Mouse (Mus musculus) layer of hippocampus, adult 8-10 months (tissue): Measurements from ENCODE around the gene Hsd17b13. TPM values are rescaled to one million over a fixed set of nuclear protein-coding genes. Genes with fewer than 3 reads are reported as not detected.
A peak's percentile ranks its signal among the peaks of the same experiment; 100 is the strongest.
"Not testable (repeated sequence)": the region's sequence is repeated elsewhere in the genome, so short reads cannot be mapped to it uniquely, and the experiment has no call there.

Experiments
- DNase-seq, 2 experiments: peaks; one replicate each; pipeline ENCODE4 v3.0.0; 2022; ENCODE audit warnings: low spot score in 2 of 2
- total RNA-seq, 4 experiments: library from RNA; stranded (reverse); gene quantifications; 2 replicates each; pipeline ENCODE4 v1.2.4; 2022

Gene Hsd17b13
- not detected for total RNA-seq

GRCm38 (mm10) chr5:103977297-103977696, at the start of gene Hsd17b13:
Gene Hsd17b13, minus strand, starts transcription at chr5:103977410.
- no peak for DNase-seq

DNA sequence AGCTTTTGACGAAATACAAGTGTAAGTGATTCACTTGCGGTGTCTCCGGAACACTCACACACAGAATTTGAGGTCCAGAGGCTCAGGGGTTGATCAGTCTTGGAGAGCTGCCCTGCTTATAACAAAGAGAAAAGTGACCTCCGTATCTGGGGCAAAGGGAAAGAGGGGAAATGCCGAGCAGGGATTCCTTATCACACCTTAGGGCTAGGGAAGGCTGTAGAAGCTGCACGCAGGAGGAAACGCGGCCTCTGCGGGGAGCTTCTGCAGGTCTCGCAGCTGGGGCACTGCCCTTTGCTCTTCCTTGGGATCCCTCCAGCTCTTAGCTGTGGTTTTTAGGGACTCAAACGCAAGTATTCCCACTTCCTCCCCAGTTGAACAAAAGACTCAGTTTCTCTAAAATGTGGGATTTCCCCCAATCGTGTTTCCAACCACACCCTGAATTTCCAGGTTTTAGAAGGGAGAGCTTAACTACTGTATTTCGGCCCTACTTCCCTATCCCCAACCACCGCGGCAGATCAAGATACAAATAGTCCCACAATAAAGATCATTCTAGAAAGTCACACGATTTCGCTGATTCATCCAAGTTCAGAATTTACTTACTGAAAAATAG, 48.1 kb upstream of the Hsd17b13 start:
- DNase-seq = no peak

DNA sequence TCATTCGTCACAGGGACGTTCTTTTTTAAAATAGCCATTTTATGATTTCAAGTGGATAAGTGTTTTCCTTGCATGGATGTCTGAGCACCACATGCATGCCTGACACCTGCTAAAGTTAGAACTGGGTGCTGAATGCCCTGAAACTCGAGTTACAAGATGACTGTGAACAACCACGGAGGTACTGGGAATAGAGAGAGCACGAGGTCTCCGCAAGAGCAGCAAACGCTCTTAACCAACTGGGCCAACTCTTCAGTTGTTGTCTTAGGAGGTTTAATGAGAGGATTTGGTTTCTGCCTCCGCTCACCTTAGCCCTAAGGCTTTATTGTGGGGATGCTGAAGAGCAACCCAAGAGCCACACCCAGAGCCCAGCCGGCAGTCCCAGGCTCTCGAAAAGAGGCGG, 47.6 kb upstream of the Hsd17b13 start:
- DNase-seq = no peak

- not testable (repeated sequence) for DNase-seq
These were observed 47.0 kb upstream of the Hsd17b13 start for GRCm38 (mm10) chr5:104024193-104024592.

GRCm38 (mm10) chr5:104023289-104024020, 46.2 kb upstream of the Hsd17b13 start:
- no peak for DNase-seq

DNA sequence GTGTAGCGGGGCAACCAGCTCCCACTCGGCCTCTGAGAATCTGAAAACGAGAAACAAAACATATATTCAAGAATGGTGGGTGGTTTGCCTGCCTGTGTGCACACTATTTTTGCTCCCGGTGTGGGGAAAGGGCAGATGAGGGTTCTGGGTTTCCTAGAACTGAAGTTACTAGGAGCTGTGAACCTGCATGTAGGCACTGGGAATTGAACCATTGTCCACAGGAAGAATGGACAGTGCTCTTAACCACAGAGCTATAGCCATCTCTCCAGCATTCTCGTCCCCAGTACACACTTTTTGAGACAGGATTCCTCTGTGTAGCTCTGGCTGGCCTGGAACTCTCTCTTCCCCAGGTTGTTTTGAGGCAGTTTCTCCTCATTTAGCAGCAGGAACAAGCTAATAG, 45.3 kb upstream of the Hsd17b13 start:
- DNase-seq = no peak

- peak; percentile 61 to 62 for DNase-seq
These were observed 44.6 kb upstream of the Hsd17b13 start, which contains the start of gene Hsd17b11 for GRCm38 (mm10) chr5:104021597-104022378. Gene Hsd17b11, minus strand, starts transcription at chr5:104021919.

DNA sequence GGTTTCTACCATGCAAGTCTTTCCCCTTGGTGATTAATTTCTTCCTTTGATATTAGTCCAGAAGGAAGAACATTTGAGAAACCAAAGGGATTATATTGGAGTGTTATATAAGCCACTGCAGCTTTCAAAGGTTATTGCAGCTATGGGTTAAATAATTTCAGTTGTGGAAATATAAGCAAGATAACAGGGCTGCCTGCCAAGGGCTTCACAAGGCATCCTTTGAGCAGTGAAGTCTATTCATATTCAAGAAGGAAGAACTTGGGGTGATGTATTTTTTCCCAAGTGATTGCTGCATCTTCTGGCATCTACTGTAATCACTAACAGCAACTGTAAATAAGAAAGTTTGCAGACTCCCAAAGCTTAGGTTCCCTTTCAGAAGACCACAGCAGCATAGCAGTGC, 34.2 kb upstream of the Hsd17b13 start:
- no peak for DNase-seq

GRCm38 (mm10) chr5:104010261-104010660, 33.1 kb upstream of the Hsd17b13 start:
- DNase-seq = no peak

GRCm38 (mm10) chr5:104009421-104009820, 32.2 kb upstream of the Hsd17b13 start:
- DNase-seq = no peak

GRCm38 (mm10) chr5:104007801-104008200, 30.6 kb upstream of the Hsd17b13 start:
- DNase-seq = no peak

DNA sequence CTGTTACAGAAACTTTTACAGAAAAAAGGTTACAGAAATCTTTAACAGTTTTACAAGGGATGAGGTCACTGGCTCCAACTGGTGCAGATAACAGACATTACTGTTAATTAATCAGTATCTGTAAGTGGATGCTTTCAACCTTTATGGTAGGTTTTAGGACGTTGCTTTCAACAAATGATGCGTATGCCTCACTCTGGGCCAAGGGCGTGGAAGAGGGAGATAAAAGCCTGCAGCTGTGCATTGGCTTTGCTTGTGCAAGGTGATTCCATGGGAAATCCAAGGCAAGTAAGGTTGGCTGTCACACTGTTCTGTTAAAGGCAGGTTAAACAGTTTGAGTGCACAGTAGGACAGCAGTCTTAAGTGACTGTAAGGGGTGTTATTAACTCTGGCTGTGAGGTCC, 29.6 kb upstream of the Hsd17b13 start:
- no peak for DNase-seq

DNA sequence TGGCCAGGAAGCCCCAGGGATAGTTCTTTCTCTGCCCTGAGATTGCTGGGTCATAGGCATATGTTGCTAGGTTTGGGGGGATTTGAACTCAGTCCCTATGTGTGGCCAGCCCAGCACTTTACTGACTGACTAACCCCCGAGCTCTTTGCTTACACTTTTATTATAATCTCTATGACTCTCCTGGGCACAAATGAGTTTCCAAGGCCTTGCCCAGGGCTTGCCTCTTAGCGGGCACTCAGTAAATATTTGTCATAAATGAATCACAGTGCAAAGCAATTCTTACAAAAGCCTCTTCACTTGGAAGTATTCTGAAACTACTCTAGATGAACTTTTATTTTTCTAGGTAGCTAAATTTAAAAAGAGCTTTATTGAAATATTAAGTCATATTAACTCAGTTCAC, 26.7 kb upstream of the Hsd17b13 start:
- no peak for DNase-seq

GRCm38 (mm10) chr5:104003256-104003931, 26.2 kb upstream of the Hsd17b13 start:
- DNase-seq = no peak

DNA sequence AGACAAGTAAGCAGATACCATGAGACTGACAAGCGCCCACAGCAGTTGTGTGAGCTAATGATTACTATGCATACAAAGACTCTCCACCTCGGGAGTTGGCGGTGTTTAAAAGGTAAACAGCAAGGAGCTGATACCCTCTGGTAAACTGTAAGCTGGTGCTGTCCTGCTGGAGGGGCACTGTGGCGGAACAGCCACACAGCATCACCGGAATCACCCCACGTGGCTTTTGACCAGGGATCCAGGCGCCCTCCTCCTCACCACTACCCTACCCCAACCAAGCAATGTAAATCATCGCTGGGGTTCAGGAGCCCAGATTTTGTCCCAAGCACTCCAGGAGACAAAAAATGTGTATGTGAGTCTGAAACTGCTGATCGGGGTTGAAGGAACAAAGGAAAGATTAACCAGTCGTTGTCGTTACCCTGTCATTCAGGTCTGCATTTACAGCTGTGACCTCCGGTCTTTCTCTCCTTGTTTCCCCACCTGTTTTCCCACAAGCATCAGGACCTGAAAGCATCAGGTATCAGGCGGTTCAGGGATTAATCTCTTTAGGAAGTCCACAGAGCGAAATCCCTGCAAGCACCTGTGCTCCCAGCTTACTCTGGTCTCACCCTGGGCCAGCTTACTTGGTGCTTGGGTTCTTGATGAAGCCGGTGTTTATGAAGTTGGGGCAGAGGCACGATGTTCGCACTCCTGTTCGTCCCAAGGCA, 25.5 kb upstream of the Hsd17b13 start:
- DNase-seq = no peak

DNA sequence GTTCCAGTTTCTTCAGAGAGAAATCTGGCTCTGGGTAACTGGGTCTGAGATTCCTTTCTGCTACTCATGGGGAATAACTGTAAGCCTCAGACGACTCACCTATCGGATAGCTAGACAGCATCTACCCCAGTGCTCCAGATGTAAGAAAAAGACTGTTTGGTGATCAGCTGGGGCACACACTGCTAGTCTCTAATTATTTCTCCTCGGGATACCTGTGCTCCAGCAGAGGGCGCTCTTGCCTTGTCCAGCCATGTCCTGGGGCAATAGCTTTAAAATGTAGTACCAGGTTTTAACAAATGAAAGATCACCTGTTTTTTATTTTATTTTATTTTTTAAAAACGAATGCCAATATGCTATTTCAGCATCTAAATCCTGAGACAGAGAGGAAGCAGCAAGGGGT, 22.5 kb upstream of the Hsd17b13 start:
- peak; percentile 42 to 84 for DNase-seq

DNA sequence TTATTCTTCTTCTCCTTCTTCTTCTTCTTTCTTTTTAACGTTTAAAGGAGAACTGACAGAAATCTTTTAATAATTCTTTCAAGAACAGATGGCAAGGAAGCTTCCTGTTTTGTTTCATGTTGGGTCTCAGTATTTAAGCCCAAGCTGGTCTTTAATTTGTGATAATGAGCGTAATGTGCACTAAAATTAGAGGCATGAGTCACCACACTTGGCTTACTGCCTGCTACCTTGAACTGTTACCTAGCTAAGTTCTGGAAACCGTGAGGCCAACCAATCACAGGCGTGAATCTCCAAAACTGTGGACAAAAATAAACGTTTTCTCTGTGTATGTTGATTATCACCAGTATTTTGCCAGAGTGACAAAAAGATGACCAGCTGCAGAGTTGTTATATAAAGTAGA, 21.5 kb upstream of the Hsd17b13 start:
- DNase-seq = peak in 1 of 2 experiments; percentile 33

DNA sequence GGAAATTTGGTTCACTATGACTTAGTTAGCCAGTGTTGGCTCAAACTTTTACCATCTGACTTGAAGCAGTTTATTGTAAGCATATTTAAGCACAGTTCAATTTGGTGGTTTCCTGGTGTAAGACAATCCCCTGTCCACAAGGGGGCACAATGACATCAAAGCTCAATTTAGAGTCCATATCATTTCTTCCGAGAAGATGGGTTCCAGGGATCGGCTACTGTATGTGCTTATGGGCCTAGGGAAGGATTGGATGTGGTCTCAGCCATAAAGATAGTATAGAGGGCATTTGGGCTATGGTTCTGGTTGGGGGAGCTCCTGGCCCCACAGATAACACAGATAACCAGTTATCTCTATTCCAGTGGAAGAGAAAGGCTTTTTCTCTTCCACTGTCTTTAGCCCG, 18.0 kb upstream of the Hsd17b13 start:
- DNase-seq = peak in 1 of 2 experiments; percentile 28

DNA sequence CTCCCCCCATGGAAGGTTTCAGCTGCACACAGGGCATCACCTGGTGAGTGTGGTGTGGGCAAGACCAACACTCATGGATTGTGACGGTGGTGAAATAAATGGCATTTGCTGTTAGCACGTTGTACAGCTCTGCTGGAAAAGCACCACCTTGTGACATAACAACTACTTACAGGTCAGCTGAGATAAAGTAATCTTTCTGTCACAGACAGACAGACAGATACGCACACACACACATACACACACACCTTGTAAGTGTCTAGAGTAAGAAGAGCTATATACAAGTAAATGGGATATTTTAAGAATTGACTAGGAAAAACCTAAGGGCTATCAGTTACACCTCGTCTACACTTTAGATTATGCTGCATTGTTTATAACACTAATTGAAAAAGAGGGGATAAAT, 17.5 kb upstream of the Hsd17b13 start:
- no peak for DNase-seq

- DNase-seq = no peak
These were observed 16.4 kb upstream of the Hsd17b13 start for GRCm38 (mm10) chr5:103993601-103994000.

DNA sequence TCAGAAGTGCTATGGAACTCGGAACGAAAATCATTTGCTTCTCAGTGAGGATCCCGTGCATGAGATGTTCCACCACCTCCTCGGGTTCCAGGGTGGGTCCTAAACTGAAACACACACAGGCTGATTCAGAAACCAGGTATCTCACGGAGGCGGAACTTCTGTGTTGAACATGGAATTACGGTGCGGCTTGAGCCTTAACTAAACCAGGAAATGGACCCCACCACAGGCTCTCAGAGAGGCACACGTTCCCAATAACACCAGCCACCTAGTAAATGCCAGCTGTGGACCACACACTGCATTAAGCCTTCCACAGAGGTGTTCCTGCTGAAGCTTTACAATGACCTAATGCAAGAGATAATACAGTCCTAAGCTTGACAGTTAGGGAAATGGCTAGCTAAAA, 15.6 kb upstream of the Hsd17b13 start:
- DNase-seq = no peak
